Mouse (Mus musculus): ENCODE results near the gene Rasa3. TPM values are rescaled to one million over a fixed set of nuclear protein-coding genes. Genes with fewer than 3 reads are reported as not detected.

Rasa3 gene
- polyA plus RNA-seq, 1 experiment from 2014 or later: 30.9 TPM

GRCm38 (mm10) chr8:13551574-13551830 is 125.9 kb downstream of the Rasa3 start:
- Histone ChIP-seq H3K4me3 (no peak overlapping the region), H3K4me1 (replicated peaks) (peaks cover 5% of the 10 kb centered on the region; the same call in 1 of the 2 replicates), H3K9ac (no peak overlapping the region), H3K9me3 (no peaks in the 10 kb centered on the region), H3K4me2 (no peak overlapping the region), H3K36me3 (no peaks in the 10 kb centered on the region), H3K27ac (no peak overlapping the region), H3K27me3 (no peaks in the 10 kb centered on the region)
- peak; percentile 22; the same call in 1 of the 2 replicates for ATAC-seq (ENCODE audit: low FRiP score)
- WGBS: 90% methylated on average over 6 of the region's 6 CpGs

- peaks cover 5% of the 10 kb centered on the region; the same call in 1 of the 2 replicates for H3K4me1 ChIP-seq (replicated peaks)
- H3K27ac ChIP-seq: no peak overlapping the region
- peak; percentile 92 for ATAC-seq (ENCODE audit: low FRiP score)
- no peaks in the 10 kb centered on the region for H3K27me3 ChIP-seq
- no peak overlapping the region for H3K9ac ChIP-seq
- H3K4me3 ChIP-seq: no peak overlapping the region
- H3K9me3 ChIP-seq: no peaks in the 10 kb centered on the region
- no peaks in the 10 kb centered on the region for H3K36me3 ChIP-seq
- 58% methylated on average over 9 of the region's 9 CpGs for WGBS
- no peak overlapping the region for H3K4me2 ChIP-seq
Observed at GRCm38 (mm10) chr8:13550718-13551573, 126.5 kb downstream of the Rasa3 start.

GRCm38 (mm10) chr8:13548831-13549230 is 128.6 kb downstream of the Rasa3 start:
- Histone ChIP-seq H3K27me3 (no peaks in the 10 kb centered on the region), H3K4me2 (no peak overlapping the region), H3K27ac (no peak overlapping the region), H3K9ac (no peak overlapping the region), H3K4me1 (replicated peaks) (peaks cover 5% of the 10 kb centered on the region; the same call in 1 of the 2 replicates), H3K4me3 (no peak overlapping the region), H3K9me3 (no peaks in the 10 kb centered on the region), H3K36me3 (no peaks in the 10 kb centered on the region)
- no peak for ATAC-seq (ENCODE audit: low FRiP score)
- 59% methylated on average over 9 of the region's 9 CpGs for WGBS

- H3K4me2 ChIP-seq: no peak overlapping the region
- no peaks in the 10 kb centered on the region for H3K36me3 ChIP-seq
- H3K27me3 ChIP-seq: no peaks in the 10 kb centered on the region
- no peaks in the 10 kb centered on the region for H3K9me3 ChIP-seq
- no peak overlapping the region for H3K9ac ChIP-seq
- ATAC-seq (ENCODE audit: low FRiP score): no peak
- H3K4me3 ChIP-seq: no peak overlapping the region
- 62% methylated on average over 4 of the region's 4 CpGs for WGBS
- H3K4me1 ChIP-seq (replicated peaks): peaks cover 5% of the 10 kb centered on the region; the same call in 1 of the 2 replicates
- no peak overlapping the region for H3K27ac ChIP-seq
Observed at GRCm38 (mm10) chr8:13548235-13548634, 129.2 kb downstream of the Rasa3 start.

GRCm38 (mm10) chr8:13546421-13546820 is 131.0 kb downstream of the Rasa3 start:
- H3K27me3 ChIP-seq: no peaks in the 10 kb centered on the region
- no peaks in the 10 kb centered on the region for H3K9me3 ChIP-seq
- H3K4me1 ChIP-seq (replicated peaks): peaks cover 4% of the 10 kb centered on the region; the same call in 1 of the 2 replicates
- no peak for ATAC-seq (ENCODE audit: low FRiP score)
- 90% methylated on average over 4 of the region's 4 CpGs for WGBS
- no peak overlapping the region for H3K9ac ChIP-seq
- no peak overlapping the region for H3K4me2 ChIP-seq
- H3K36me3 ChIP-seq: no peaks in the 10 kb centered on the region
- no peak overlapping the region for H3K4me3 ChIP-seq
- H3K27ac ChIP-seq: no peak overlapping the region

DNA sequence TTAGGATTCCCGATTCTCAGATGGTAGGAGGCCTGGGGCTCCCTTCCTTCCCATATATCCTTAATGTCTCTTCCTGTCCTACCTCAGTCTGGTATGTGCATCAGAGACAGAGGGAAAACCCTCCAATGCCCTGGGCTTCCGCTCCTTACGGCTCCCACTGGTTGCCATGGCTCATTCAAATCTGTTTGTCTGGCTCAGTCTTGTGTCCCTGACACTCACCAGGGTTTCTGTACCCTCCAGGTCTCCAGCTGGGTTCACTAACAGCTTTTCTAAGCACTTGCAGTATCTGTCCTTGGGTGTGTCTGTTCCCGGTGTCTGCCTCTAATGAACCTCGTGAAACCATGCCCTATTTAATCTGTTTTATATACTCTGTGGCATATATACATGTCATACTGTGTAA is 135.9 kb downstream of the Rasa3 start:
- H3K36me3 ChIP-seq: no peaks in the 10 kb centered on the region
- no peak overlapping the region for H3K4me2 ChIP-seq
- ATAC-seq (ENCODE audit: low FRiP score): no peak
- no peaks in the 10 kb centered on the region for H3K27me3 ChIP-seq
- no peaks in the 10 kb centered on the region; the same call in 1 of the 2 replicates for H3K4me1 ChIP-seq (replicated peaks)
- no peak overlapping the region for H3K4me3 ChIP-seq
- 68% methylated on average over 5 of the region's 5 CpGs for WGBS
- no peaks in the 10 kb centered on the region for H3K9me3 ChIP-seq
- H3K27ac ChIP-seq: no peak overlapping the region
- no peak overlapping the region for H3K9ac ChIP-seq

- ATAC-seq (ENCODE audit: low FRiP score): no peak
- WGBS: 91% methylated on average over 5 of the region's 5 CpGs
- H3K27ac ChIP-seq: no peak overlapping the region
Observed at GRCm38 (mm10) chr8:13540122-13540521, 137.3 kb downstream of the Rasa3 start.

DNA sequence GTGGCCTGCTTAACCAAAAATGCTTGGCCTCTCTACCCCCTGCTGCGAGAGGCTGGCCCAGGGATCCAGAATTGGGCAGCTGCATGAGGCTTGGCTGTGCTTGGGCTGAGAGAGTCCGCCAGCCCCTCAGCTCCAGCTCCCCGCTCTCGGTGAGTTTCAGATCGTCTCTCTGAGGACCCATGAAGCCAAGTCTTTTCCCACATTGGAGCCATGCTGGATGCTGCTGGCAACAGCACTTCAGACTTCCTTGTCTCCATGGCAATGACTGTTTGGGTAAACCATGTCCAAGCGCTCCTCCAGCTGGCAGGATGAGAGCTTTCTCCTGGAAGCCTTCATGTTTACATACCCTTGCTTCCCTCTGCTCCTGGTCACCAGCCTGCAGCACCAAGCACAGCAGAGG is 138.6 kb downstream of the Rasa3 start:
- H3K27ac ChIP-seq: no peak overlapping the region
- H3K27me3 ChIP-seq: no peaks in the 10 kb centered on the region
- H3K4me3 ChIP-seq: no peak overlapping the region
- no peak overlapping the region for H3K9ac ChIP-seq
- no peak overlapping the region for H3K4me2 ChIP-seq
- no peak for ATAC-seq (ENCODE audit: low FRiP score)
- WGBS: 64% methylated on average over 6 of the region's 6 CpGs
- no peaks in the 10 kb centered on the region; the same call in 1 of the 2 replicates for H3K4me1 ChIP-seq (replicated peaks)
- no peaks in the 10 kb centered on the region for H3K9me3 ChIP-seq
- H3K36me3 ChIP-seq: no peaks in the 10 kb centered on the region

More at GRCm38 (mm10) chr8:13540122-13540521, 137.3 kb downstream of the Rasa3 start:
- no peak overlapping the region for H3K4me2 ChIP-seq
- H3K4me1 ChIP-seq (replicated peaks): no peaks in the 10 kb centered on the region; the same call in 1 of the 2 replicates
- no peaks in the 10 kb centered on the region for H3K27me3 ChIP-seq
- no peak overlapping the region for H3K4me3 ChIP-seq
- no peak overlapping the region for H3K9ac ChIP-seq
- H3K36me3 ChIP-seq: no peaks in the 10 kb centered on the region
- H3K9me3 ChIP-seq: no peaks in the 10 kb centered on the region

GRCm38 (mm10) chr8:13537102-13537501 is 140.3 kb downstream of the Rasa3 start:
- no peaks in the 10 kb centered on the region for H3K9me3 ChIP-seq
- peaks cover 5% of the 10 kb centered on the region for H3K4me1 ChIP-seq (replicated peaks)
- H3K27ac ChIP-seq: no peak overlapping the region
- no peaks in the 10 kb centered on the region for H3K27me3 ChIP-seq
- H3K36me3 ChIP-seq: no peaks in the 10 kb centered on the region
- ATAC-seq (ENCODE audit: low FRiP score): no peak
- H3K9ac ChIP-seq: no peak overlapping the region
- H3K4me2 ChIP-seq: no peak overlapping the region
- 29% methylated on average over 2 of the region's 2 CpGs for whole genome bisulfite sequencing
- H3K4me3 ChIP-seq: no peak overlapping the region

DNA sequence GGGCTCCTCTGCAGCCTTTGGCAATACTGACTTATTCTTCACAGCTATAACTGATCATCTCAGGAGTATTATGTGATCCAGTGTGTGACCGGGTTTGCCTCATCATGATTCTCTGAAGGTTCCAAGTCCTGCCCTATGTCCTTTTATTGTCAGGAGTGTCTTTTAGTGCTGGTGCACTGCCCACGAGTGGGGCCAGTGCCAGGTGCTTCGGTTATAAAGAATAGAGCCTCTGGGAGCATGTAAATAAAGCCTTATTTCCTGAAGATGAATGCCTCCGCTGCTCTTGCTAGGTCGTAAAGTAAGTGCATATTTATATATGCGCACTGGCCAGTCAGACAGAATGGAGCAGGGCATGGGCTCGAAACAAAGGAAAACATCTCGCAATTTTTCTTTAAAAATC is 144.3 kb downstream of the Rasa3 start:
- 75% methylated on average over 8 of the region's 8 CpGs for WGBS

GRCm38 (mm10) chr8:13531602-13532171 is 145.7 kb downstream of the Rasa3 start:
- ATAC-seq (ENCODE audit: low FRiP score): no peak
- peaks cover 34% of the 10 kb centered on the region for H3K4me1 ChIP-seq (replicated peaks)
- H3K4me2 ChIP-seq: no peak overlapping the region
- H3K27me3 ChIP-seq: no peaks in the 10 kb centered on the region
- H3K4me3 ChIP-seq: no peak overlapping the region
- no peaks in the 10 kb centered on the region for H3K36me3 ChIP-seq
- H3K27ac ChIP-seq: peak overlapping the region; percentile 61
- H3K9ac ChIP-seq: no peak overlapping the region
- H3K9me3 ChIP-seq: no peaks in the 10 kb centered on the region
- 66% methylated on average over 9 of the region's 9 CpGs for WGBS

More for the DNA sequence above, 144.3 kb downstream of the Rasa3 start:
- no peak overlapping the region for H3K27ac ChIP-seq
- ATAC-seq (ENCODE audit: low FRiP score): no peak
- H3K36me3 ChIP-seq: no peaks in the 10 kb centered on the region
- no peak overlapping the region for H3K4me3 ChIP-seq
- peaks cover 34% of the 10 kb centered on the region for H3K4me1 ChIP-seq (replicated peaks)
- H3K27me3 ChIP-seq: no peaks in the 10 kb centered on the region
- no peak overlapping the region for H3K4me2 ChIP-seq
- no peaks in the 10 kb centered on the region for H3K9me3 ChIP-seq
- no peak overlapping the region for H3K9ac ChIP-seq

DNA sequence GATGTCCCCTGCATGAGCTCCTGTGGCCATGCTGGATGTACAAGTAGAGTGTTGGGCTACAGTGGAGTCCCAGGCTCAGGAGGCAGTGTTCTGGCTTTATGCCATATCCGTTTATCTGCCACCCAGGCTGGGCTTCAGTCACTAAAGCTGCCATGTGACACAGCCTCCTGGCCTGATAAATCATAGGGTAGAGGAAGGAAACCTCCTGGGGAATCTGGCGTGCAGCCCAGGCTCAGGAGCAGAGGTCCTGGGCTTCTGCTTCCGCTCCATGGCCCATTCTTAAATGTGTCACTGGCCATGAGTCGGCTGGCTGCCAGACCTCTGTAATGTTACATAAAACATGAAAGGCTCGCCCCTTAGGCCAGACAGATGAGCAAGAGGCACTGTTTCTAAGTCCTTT is 146.5 kb downstream of the Rasa3 start:
- Histone ChIP-seq H3K4me2 (no peak overlapping the region), H3K36me3 (no peaks in the 10 kb centered on the region), H3K9me3 (no peaks in the 10 kb centered on the region), H3K27me3 (no peaks in the 10 kb centered on the region), H3K4me3 (no peak overlapping the region), H3K9ac (no peak overlapping the region), H3K27ac (peak overlapping the region; percentile 61), H3K4me1 (replicated peaks) (peaks cover 34% of the 10 kb centered on the region)
- 27% methylated on average over 5 of the region's 5 CpGs for WGBS
- peak; percentile 81 for ATAC-seq (ENCODE audit: low FRiP score)

GRCm38 (mm10) chr8:13530401-13530800 is 147.0 kb downstream of the Rasa3 start:
- Histone ChIP-seq H3K27ac (peak overlapping the region; percentile 61), H3K4me1 (replicated peaks) (peaks cover 34% of the 10 kb centered on the region), H3K4me3 (no peak overlapping the region), H3K36me3 (no peaks in the 10 kb centered on the region), H3K27me3 (no peaks in the 10 kb centered on the region), H3K4me2 (no peak overlapping the region), H3K9me3 (no peaks in the 10 kb centered on the region), H3K9ac (no peak overlapping the region)
- ATAC-seq (ENCODE audit: low FRiP score): peak; percentile 43; the same call in 1 of the 2 replicates
- 88% methylated on average over 3 of the region's 3 CpGs for WGBS
